ENCODE assay signal across 8 mouse cellular contexts in the genomic region with DNA sequence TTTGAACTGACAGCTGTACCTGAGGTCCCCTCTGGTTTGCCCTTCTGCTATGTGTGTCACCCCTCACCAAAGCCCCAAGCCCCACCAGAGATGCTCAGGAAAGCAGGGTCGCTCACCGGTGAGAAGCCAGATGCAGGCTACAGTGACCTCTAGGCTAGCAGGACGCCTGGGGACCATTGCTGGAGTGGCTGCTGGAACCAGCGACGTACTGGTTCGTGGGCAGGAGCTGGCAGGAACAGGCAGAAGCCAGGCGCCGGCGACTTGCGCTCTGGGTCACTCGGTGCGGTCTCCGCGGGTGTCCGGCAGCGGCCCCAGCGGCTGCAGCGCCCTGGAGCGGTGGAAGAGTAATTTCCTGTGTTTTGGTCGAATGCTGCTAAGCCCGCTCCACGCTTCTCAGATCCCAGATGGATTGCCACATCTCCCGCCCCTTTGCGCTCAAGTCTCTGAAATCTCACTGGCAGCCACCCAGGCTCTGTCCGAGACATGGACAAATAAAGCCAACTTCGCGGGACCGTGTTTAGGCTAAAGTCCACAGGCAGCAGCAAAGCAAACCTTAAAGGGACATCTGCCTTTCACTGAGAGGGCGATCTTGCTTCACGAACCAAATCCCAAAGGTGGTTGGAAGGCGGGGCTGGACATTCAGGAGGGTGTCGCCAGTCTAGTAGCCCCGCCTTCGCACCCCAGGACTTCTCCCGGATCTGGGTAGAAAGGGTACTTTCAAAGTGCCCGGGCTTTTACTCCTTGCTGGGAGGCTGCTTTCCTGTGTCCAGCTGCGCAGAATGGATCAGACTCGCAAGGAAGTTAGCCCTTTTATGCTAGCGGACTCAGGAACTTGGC. TPM values are rescaled to one million over a fixed set of nuclear protein-coding genes. Genes with fewer than 3 reads are reported as not detected.
DNase-seq lines count a peak whose midpoint lies in the region; ATAC-seq and TF ChIP-seq lines count a peak whose summit lies in the region.

A gene (minus strand): TSS at position 567 of the 837 bp plus-strand sequence.
A gene (minus strand): TSS at position 610 of the 837 bp plus-strand sequence.

- TF ChIP-seq POLR2A in cortical plate, adult 2 months (IDR thresholded peaks at IDR 0.05; ENCODE audit: extremely low read depth, insufficient read depth, low read length), result no peak

- no peaks in the 10 kb centered on the region for H3K36me3 ChIP-seq in hindbrain, embryonic 15.5 days
- no peaks in the 10 kb centered on the region for H3K36me3 ChIP-seq in macrophage (ENCODE audit: inconsistent target)

- peak within 1 kb of the TSS; percentile 82 for H3K27ac ChIP-seq in cortical plate, adult 2 months (ENCODE audit: insufficient read depth, low read length)
- peak within 1 kb of the TSS; percentile 89 for H3K27ac ChIP-seq in gastrocnemius, adult 2 months
- H3K27ac ChIP-seq in hindbrain, embryonic 15.5 days (replicated peaks), result peak within 1 kb of the TSS; percentile 53
- H3K27ac ChIP-seq in macrophage, result no peak within 1 kb of the TSS

- peak; percentile 88 for DNase-seq in adipocyte (ENCODE audit: low spot score)
- peak; percentile 85 for DNase-seq in gastrocnemius, adult 2 months
- DNase-seq in left cerebral cortex, adult 8-10 months (ENCODE audit: low spot score in 2 of 2), result peak; percentile 11 to 13
- DNase-seq in right cerebral cortex, adult 18-20 months, result peak; percentile 16
- DNase-seq in c-Kit-positive CD71-positive TER-119-positive erythroid progenitor cells, embryonic 14.5 days (ENCODE audit: low spot score), result no peak

- intact Hi-C loops in gastrocnemius, adult 2 months (cut with DNase I), result no loop called here

- peak; percentile 86 for ATAC-seq in hindbrain, embryonic 15.5 days (ENCODE audit: low FRiP score, low read depth)

- peaks cover 1% of the 10 kb centered on the region; the same call in 1 of the 2 replicates for H3K4me1 ChIP-seq in cortical plate, adult 2 months (ENCODE audit: control insufficient read depth, insufficient read depth, low read length)
- H3K4me1 ChIP-seq in hindbrain, embryonic 15.5 days (replicated peaks), result peaks cover 14% of the 10 kb centered on the region

- no peak for TF ChIP-seq CTCF in cortical plate, adult 2 months (IDR thresholded peaks at IDR 0.05; ENCODE audit: extremely low read depth, insufficient read depth, low read length)
- peak; percentile 43 for TF ChIP-seq CTCF in gastrocnemius, adult 2 months (IDR thresholded peaks at IDR 0.05)

- peak within 1 kb of the TSS; percentile 32 for H3K4me3 ChIP-seq in cortical plate, adult 2 months (ENCODE audit: insufficient read depth, low read length)
- H3K4me3 ChIP-seq in gastrocnemius, adult 2 months, result peak within 1 kb of the TSS; percentile 82
- H3K4me3 ChIP-seq in hindbrain, embryonic 15.5 days, result peak within 1 kb of the TSS; percentile 47
- H3K4me3 ChIP-seq in macrophage (ENCODE audit: inconsistent target), result peak within 1 kb of the TSS; percentile 49

- peak within 1 kb of the TSS; percentile 35 for H3K9ac ChIP-seq in hindbrain, embryonic 15.5 days

- H3K4me2 ChIP-seq in hindbrain, embryonic 15.5 days, result peak within 1 kb of the TSS; percentile 89

- no peaks in the 10 kb centered on the region for H3K9me3 ChIP-seq in hindbrain, embryonic 15.5 days

- H3K79me2 ChIP-seq in macrophage (ENCODE audit: inconsistent target), result no peaks in the 10 kb centered on the region; the same call in 1 of the 2 replicates

- H3K27me3 ChIP-seq in hindbrain, embryonic 15.5 days, result peaks cover 23% of the 10 kb centered on the region

- under 1% methylated on average over 39 of the region's 39 CpGs for WGBS in hindbrain, embryonic 15.5 days
- WGBS in macrophage (ENCODE audit: missing documents), result under 1% methylated on average over 39 of the region's 39 CpGs

RNA-seq across cellular contexts. Expression of the first gene that starts in this region (rescaled TPM):
- 0.54 and 0.98 TPM in 2 replicates for polyA plus RNA-seq in cortical plate, adult 2 months (2012; rRNA removed)
- 1 to 10 TPM; 2.6 to 3.3 TPM for total RNA-seq in gastrocnemius, adult 2 months (2021)
- 2.9 and 3.1 TPM in 2 replicates for polyA plus RNA-seq in hindbrain, embryonic 15.5 days (2015; fragmentation: Nextera tagmentation; extraction: Ambion mirVana)
- 1 to 10 TPM; 2.0 to 4.1 (median 3.9) TPM for total RNA-seq in left cerebral cortex, adult 8-10 months (2022)
- total RNA-seq in macrophage (2018; cell fraction: chromatin; rRNA removed), result 1 to 10 TPM in 5 of 26 experiments, under 1 TPM in 1, not detected in 20; 0.92 to 1.7 (median 1.2) TPM
- total RNA-seq in macrophage (2018; cell fraction: cytosol; rRNA removed), result 1 to 10 TPM in 1 of 26 experiments, under 1 TPM in 13, not detected in 12; 0.14 to 1.2 (median 0.36) TPM
- 1 to 10 TPM in 11 of 26 experiments, under 1 TPM in 2, not detected in 13; 0.77 to 3.0 (median 1.7) TPM for total RNA-seq in macrophage (2018; cell fraction: nucleus; rRNA removed)
- not detected in 3 replicates for polyA plus RNA-seq in macrophage (2018)

RNA-seq across cellular contexts. Expression of the second gene that starts in this region (rescaled TPM):
- polyA plus RNA-seq in cortical plate, adult 2 months (2012; rRNA removed), result 3.2 and 3.3 TPM in 2 replicates
- total RNA-seq in gastrocnemius, adult 2 months (2021), result 10 to 100 TPM in 1 of 2 experiments, 1 to 10 TPM in 1; 7.8 to 12.9 TPM
- 6.3 and 7.3 TPM in 2 replicates for polyA plus RNA-seq in hindbrain, embryonic 15.5 days (2015; fragmentation: Nextera tagmentation; extraction: Ambion mirVana)
- 1 to 10 TPM; 5.7 to 8.0 (median 7.6) TPM for total RNA-seq in left cerebral cortex, adult 8-10 months (2022)
- 1 to 10 TPM in 4 of 26 experiments, under 1 TPM in 17, not detected in 5; 0.06 to 1.5 (median 0.44) TPM for total RNA-seq in macrophage (2018; cell fraction: chromatin; rRNA removed)
- under 1 TPM; 0.03 to 0.38 (median 0.15) TPM for total RNA-seq in macrophage (2018; cell fraction: cytosol; rRNA removed)
- total RNA-seq in macrophage (2018; cell fraction: nucleus; rRNA removed), result 1 to 10 TPM in 9 of 26 experiments, under 1 TPM in 15, not detected in 2; 0.11 to 2.3 (median 0.77) TPM
- 0.21 to 0.33 TPM (median 0.22 TPM) in 3 replicates for polyA plus RNA-seq in macrophage (2018)

Comparison
In these comparisons a context has a peak if more than half of its experiments do, and no peak if none do; other contexts are left out.
1. H3K4me3 ChIP-seq: peak in every context shown above with its lines; median percentile 82 in gastrocnemius, adult 2 months; 49 in macrophage; 47 in hindbrain, embryonic 15.5 days; 32 in cortical plate, adult 2 months.